Mouse (Mus musculus) midbrain, embryonic 15.5 days (tissue): Measurements from ENCODE around the gene Tmem160. TPM values are rescaled to one million over a fixed set of nuclear protein-coding genes. Genes with fewer than 3 reads are reported as not detected.

Source experiments
- ATAC-seq: fragments of 200-750 bp; cut with Nextera tagmentation; replicated peaks from 2 replicates; pipeline ENCODE4 v1.8.0; 2017; ENCODE audit warnings: moderate TSS enrichment
- H3K27ac ChIP-seq: fragments of 300-500 bp; sonication (generic); 2 replicates; pipeline ENCODE4 v1.5.1; 2015; ENCODE audit warnings: mild to moderate bottlenecking, inconsistent platforms
- H3K27me3 ChIP-seq: fragments of 300-500 bp; sonication (generic); replicated peaks from 2 replicates; pipeline ENCODE4 v1.6.1; 2015; ENCODE audit warnings: inconsistent platforms
- H3K36me3 ChIP-seq: fragments of 300-500 bp; sonication (generic); replicated peaks from 2 replicates; pipeline ENCODE4 v1.6.1; 2015; ENCODE audit warnings: inconsistent platforms
- H3K4me1 ChIP-seq: fragments of 300-500 bp; sonication (generic); 2 replicates; pipeline ENCODE4 v1.6.1; 2015; ENCODE audit warnings: inconsistent platforms
- H3K4me2 ChIP-seq: fragments of 300-500 bp; sonication (generic); 2 replicates; pipeline ENCODE4 v1.6.1; 2015; ENCODE audit warnings: inconsistent platforms, mild to moderate bottlenecking, moderate library complexity
- H3K4me3 ChIP-seq: fragments of 300-500 bp; sonication (generic); 2 replicates; pipeline ENCODE4 v1.5.1; 2015; ENCODE audit warnings: mild to moderate bottlenecking, inconsistent platforms
- H3K9ac ChIP-seq: fragments of 300-500 bp; sonication (generic); 2 replicates; pipeline ENCODE4 v1.6.1; 2015; ENCODE audit warnings: mild to moderate bottlenecking, inconsistent platforms
- H3K9me3 ChIP-seq: fragments of 300-500 bp; sonication (generic); 2 replicates; pipeline ENCODE4 v1.6.1; 2016; ENCODE audit warnings: inconsistent platforms
- WGBS: fragments of 180-500 bp; shearing (Covaris S2); methylation state at CpG from one replicate; pipeline ENCODE4 v1.1.7; 2015; ENCODE audit warnings: mixed read lengths; 5-methylcytosine and 5-hydroxymethylcytosine counted together
- polyA plus RNA-seq: library from polyadenylated mRNA; unstranded; fragments of >200 nt; fragmentation: Nextera tagmentation; extraction: Ambion mirVana; gene quantifications from 2 replicates; pipeline ENCODE4 v1.2.1, GENCODE M21; 2015

The Tmem160 gene
- polyA plus RNA-seq, 1 experiment from 2014 or later = 63.6 TPM

DNA sequence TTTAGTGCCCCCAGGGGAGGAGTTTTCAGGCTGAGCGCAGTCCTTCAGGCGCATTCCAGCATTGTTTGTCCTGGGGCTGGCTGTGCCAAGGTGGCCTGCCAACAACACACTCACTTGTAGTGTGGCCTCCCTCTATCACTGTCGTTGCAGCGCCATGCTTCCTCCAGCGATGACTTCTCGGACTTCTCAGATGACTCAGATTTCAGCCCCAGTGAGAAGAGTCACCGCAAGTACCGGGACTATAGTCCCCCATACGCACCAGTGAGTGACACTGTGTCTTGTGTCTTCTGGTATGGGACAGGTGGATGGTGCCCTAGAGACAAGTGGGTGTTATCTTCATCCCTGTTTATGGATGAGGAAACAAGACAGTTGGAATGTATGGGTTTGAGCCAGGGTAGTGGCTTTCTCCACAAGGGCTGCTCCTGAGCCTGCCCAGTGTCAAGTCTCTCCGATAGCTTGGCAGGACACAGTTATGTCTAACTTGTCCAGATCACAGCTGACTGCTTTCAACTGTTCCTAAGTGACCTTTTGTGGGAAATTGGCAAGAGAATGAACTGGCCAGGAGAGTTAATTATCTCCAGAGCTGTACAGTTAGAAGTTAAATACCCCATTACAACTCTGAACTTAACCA is 35.3 kb upstream of the Tmem160 start:
- Histone ChIP-seq H3K27ac (no peak overlapping the region), H3K27me3 (no peaks in the 10 kb centered on the region), H3K9me3 (no peaks in the 10 kb centered on the region), H3K4me3 (no peak overlapping the region), H3K9ac (no peak overlapping the region), H3K36me3 (peaks cover 44% of the 10 kb centered on the region), H3K4me1 (peaks cover 13% of the 10 kb centered on the region), H3K4me2 (no peak overlapping the region)
- no peak for ATAC-seq
- WGBS = 94% methylated on average over 10 of the region's 10 CpGs

DNA sequence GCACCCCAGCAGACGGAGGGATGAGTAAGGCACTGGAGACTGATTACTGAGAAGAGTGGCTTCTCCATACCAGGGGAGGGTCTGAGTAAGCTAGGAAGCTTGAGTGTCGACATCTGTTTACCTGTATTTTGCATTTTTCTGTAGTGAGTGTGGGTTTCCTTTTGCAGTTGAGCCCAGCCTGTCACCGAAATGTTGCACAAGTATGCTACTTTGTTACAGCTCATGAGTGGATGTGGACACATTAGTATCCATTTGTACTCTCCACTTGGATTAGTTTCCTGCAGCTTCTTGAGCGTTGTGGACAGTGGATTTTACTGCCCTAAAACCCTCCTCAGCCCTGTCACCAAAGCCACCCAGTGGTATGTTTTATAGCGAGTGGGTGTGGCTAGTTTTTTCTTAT is 33.9 kb upstream of the Tmem160 start:
- 88% methylated on average over 5 of the region's 5 CpGs for WGBS
- Histone ChIP-seq H3K4me1 (no peaks in the 10 kb centered on the region), H3K9ac (no peak overlapping the region), H3K4me2 (no peak overlapping the region), H3K36me3 (peaks cover 50% of the 10 kb centered on the region), H3K4me3 (no peak overlapping the region), H3K27me3 (no peaks in the 10 kb centered on the region), H3K9me3 (no peaks in the 10 kb centered on the region), H3K27ac (no peak overlapping the region)
- ATAC-seq = no peak

GRCm38 (mm10) chr7:16420493-16421118 is 32.0 kb upstream of the Tmem160 start:
- Histone ChIP-seq H3K9ac (no peak overlapping the region), H3K27ac (no peak overlapping the region), H3K36me3 (peaks cover 69% of the 10 kb centered on the region), H3K4me2 (no peak overlapping the region), H3K4me1 (no peaks in the 10 kb centered on the region), H3K4me3 (no peak overlapping the region), H3K9me3 (no peaks in the 10 kb centered on the region), H3K27me3 (no peaks in the 10 kb centered on the region)
- no peak for ATAC-seq
- WGBS = 92% methylated on average over 8 of the region's 8 CpGs

DNA sequence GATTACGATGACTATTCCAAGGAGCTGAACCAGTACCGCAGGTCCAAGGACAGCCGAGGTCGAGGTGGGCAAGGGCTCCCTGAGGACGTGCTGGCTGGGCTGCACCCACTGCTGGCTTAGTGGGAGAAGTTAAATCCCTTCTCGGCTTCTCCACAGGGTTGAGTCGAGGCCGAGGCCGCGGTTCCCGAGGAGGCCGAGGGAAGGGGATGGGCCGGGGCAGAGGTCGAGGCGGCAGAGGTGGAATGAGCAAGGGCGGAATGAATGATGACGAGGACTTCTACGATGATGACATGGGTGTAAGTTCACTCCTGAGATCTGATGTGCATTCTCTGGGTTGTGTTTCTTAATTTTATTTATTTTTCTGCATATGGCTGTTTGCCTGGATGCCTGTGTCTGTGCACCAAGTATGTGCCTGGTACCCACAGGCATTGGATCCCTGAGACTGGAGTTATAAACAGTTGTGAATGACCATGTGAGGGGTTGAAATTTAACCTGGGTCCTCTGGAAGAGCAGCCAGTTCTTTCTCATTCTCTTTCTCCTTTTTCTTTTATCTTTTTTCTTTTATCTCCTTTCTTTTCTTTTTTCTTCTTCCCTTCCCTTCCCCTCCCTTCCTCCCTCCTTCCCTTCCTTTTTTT is 30.2 kb upstream of the Tmem160 start:
- no peak overlapping the region for H3K9ac ChIP-seq
- 90% methylated on average over 18 of the region's 18 CpGs for WGBS
- no peak overlapping the region for H3K4me3 ChIP-seq
- no peak overlapping the region for H3K4me2 ChIP-seq
- H3K4me1 ChIP-seq = no peaks in the 10 kb centered on the region
- no peaks in the 10 kb centered on the region for H3K9me3 ChIP-seq
- no peaks in the 10 kb centered on the region for H3K27me3 ChIP-seq
- no peak for ATAC-seq
- peaks cover 75% of the 10 kb centered on the region for H3K36me3 ChIP-seq
- H3K27ac ChIP-seq = no peak overlapping the region

DNA sequence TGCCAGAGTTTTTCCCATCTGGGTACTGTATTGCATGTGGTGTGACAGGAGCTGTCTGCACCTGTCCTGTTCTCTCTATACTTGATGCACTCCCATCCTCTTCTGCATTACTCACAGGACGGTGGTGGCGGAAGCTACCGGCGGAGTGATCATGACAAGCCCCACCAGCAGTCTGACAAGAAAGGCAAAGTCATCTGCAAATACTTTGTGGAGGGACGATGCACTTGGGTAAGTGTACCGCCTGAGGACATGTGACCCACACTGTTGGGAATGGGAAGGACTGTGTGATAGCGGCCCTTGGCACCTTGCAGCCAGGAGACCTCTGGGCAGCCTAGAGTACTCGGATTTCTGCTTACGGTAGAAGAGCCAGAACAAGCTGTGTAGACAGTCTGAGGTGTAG is 28.8 kb upstream of the Tmem160 start:
- no peak for ATAC-seq
- Histone ChIP-seq H3K4me3 (no peak overlapping the region), H3K27ac (no peak overlapping the region), H3K27me3 (no peaks in the 10 kb centered on the region), H3K36me3 (peaks cover 67% of the 10 kb centered on the region), H3K4me2 (no peak overlapping the region), H3K9ac (no peak overlapping the region), H3K9me3 (no peaks in the 10 kb centered on the region), H3K4me1 (no peaks in the 10 kb centered on the region)
- WGBS = 95% methylated on average over 9 of the region's 9 CpGs

DNA sequence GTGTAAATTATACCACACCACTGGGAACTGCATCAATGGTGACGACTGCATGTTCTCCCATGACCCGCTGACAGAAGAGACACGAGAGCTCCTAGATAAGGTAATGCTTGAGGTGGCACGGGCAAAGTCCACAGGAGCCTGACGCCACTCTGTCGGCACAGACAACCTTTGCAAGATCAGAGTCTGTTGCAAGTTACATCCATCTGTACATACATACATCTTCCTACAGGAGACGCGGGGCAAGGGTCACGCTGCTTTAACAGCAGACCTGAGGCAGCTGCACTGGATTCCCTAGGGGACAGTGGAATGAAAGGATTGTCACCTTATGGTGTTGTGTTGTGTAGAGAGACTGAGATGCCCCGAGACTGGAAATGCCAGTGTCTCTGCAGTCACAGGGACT is 26.9 kb upstream of the Tmem160 start:
- Histone ChIP-seq H3K4me2 (no peak overlapping the region), H3K36me3 (peaks cover 75% of the 10 kb centered on the region), H3K27me3 (no peaks in the 10 kb centered on the region), H3K27ac (no peak overlapping the region), H3K9me3 (no peaks in the 10 kb centered on the region), H3K9ac (no peak overlapping the region), H3K4me3 (no peak overlapping the region), H3K4me1 (no peaks in the 10 kb centered on the region)
- ATAC-seq = 0 out of 2 replicates have a peak, but pooled peaks have one; percentile 27
- 92% methylated on average over 10 of the region's 10 CpGs for WGBS

GRCm38 (mm10) chr7:16426129-16426729 is 26.4 kb upstream of the Tmem160 start:
- Histone ChIP-seq H3K27ac (no peak overlapping the region), H3K4me3 (no peak overlapping the region), H3K9ac (no peak overlapping the region), H3K4me1 (no peaks in the 10 kb centered on the region), H3K9me3 (no peaks in the 10 kb centered on the region), H3K27me3 (no peaks in the 10 kb centered on the region), H3K4me2 (no peak overlapping the region), H3K36me3 (peaks cover 75% of the 10 kb centered on the region)
- WGBS = 55% methylated on average over 4 of the region's 4 CpGs
- ATAC-seq = 0 out of 2 replicates have a peak, but pooled peaks have one; percentile 45

GRCm38 (mm10) chr7:16433352-16433971 is 19.1 kb upstream of the Tmem160 start:
- no peak overlapping the region for H3K4me3 ChIP-seq
- no peak; the same call in 1 of the 2 replicates for ATAC-seq
- H3K4me1 ChIP-seq = no peaks in the 10 kb centered on the region
- no peak overlapping the region for H3K9ac ChIP-seq
- no peak overlapping the region for H3K27ac ChIP-seq
- H3K36me3 ChIP-seq = peaks cover 69% of the 10 kb centered on the region
- no peaks in the 10 kb centered on the region for H3K9me3 ChIP-seq
- WGBS = 92% methylated on average over 3 of the region's 3 CpGs
- H3K27me3 ChIP-seq = no peaks in the 10 kb centered on the region
- no peak overlapping the region for H3K4me2 ChIP-seq

DNA sequence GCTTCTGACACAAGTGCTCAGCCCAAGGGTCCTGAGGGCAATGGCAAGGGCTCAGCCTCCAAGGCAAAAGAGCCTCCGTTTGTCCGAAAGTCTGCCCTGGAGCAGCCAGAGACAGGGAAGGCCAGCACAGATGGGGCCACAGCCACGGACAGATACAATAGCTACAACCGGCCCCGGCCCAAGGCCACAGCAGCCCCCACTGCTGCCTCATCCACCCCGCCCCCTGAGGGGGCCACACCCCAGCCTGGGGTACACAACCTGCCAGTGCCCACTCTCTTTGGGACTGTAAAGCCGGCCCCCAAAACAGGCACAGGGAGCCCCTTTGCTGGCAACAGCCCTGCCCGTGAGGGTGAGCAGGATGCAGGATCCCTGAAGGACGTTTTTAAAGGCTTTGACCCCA is 17.5 kb upstream of the Tmem160 start:
- H3K36me3 ChIP-seq = peaks cover 56% of the 10 kb centered on the region
- 88% methylated on average over 9 of the region's 9 CpGs for WGBS

DNA sequence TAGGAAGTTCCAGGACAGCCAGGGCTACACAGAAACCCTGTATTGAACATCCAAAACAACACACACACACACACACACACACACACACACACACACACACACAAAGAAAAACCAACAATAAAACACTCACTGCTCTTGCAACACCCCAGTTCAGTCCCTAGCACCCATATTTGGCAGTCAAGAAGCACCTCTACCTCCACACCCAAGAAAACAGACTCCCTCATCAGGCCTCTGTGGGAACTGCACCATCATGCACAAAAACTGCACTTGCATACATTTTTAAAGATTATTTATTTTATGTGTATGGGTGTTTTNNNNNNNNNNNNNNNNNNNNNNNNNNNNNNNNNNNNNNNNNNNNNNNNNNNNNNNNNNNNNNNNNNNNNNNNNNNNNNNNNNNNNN is 11.3 kb upstream of the Tmem160 start:
- Histone ChIP-seq H3K4me1 (no peaks in the 10 kb centered on the region), H3K27me3 (no peaks in the 10 kb centered on the region), H3K27ac (no peak overlapping the region), H3K9ac (no peak overlapping the region), H3K4me3 (no peak overlapping the region), H3K4me2 (no peak overlapping the region), H3K9me3 (no peaks in the 10 kb centered on the region), H3K36me3 (peaks cover 4% of the 10 kb centered on the region; the same call in 1 of the 2 replicates)
- no peak for ATAC-seq

More for the DNA sequence above, 17.5 kb upstream of the Tmem160 start:
- no peaks in the 10 kb centered on the region for H3K27me3 ChIP-seq
- no peak overlapping the region for H3K9ac ChIP-seq
- no peak overlapping the region for H3K4me3 ChIP-seq
- ATAC-seq = no peak
- no peaks in the 10 kb centered on the region for H3K9me3 ChIP-seq
- H3K27ac ChIP-seq = no peak overlapping the region
- H3K4me2 ChIP-seq = no peak overlapping the region
- H3K4me1 ChIP-seq = no peaks in the 10 kb centered on the region

- no peak overlapping the region for H3K4me3 ChIP-seq
- ATAC-seq = no peak
- WGBS = 85% methylated on average over 6 of the region's 6 CpGs
- no peaks in the 10 kb centered on the region for H3K36me3 ChIP-seq
- no peaks in the 10 kb centered on the region for H3K9me3 ChIP-seq
- no peaks in the 10 kb centered on the region for H3K27me3 ChIP-seq
- H3K4me2 ChIP-seq = no peak overlapping the region
- H3K9ac ChIP-seq = no peak overlapping the region
- H3K27ac ChIP-seq = no peak overlapping the region
- peaks cover 11% of the 10 kb centered on the region for H3K4me1 ChIP-seq
Measured at GRCm38 (mm10) chr7:16451656-16452055, 923 bp upstream of the Tmem160 start.

DNA sequence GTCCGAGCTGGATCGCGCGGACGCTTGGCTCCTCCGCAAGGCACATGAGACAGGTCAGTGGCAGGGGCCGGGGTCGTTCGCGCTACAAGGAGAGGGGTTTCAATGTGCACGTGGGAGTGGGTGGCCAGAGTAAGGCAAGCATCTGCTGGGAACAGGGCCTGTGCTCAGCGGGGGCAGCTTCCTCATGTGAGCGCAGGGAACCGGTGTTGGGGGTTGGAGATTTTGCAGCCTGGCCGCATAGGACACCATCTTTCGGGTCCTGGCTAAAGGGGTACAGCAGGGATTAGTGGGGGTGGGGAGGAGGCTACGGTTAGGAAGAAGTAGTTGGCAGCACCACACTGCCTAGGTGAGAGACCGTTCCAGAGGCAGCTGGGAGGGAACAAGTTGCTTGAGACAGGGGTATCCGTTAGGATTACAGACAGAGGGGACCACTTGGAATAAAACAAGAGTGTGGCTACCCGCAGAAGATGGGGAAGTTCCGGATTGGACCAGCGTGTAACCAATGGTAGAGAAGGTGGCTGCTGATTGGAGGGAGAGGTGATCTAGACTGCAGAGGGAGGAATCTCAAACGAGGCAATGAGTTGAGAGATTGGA is 636 bp downstream of the Tmem160 start:
- H3K36me3 ChIP-seq = no peaks in the 10 kb centered on the region
- H3K27ac ChIP-seq = peak overlapping the region; percentile 76
- no peaks in the 10 kb centered on the region for H3K9me3 ChIP-seq
- peaks cover 11% of the 10 kb centered on the region for H3K4me1 ChIP-seq
- no peaks in the 10 kb centered on the region for H3K27me3 ChIP-seq
- H3K4me3 ChIP-seq = peak overlapping the region; percentile 86
- H3K4me2 ChIP-seq = peak overlapping the region; percentile 81
- peak; percentile 80 for ATAC-seq
- peak overlapping the region; percentile 56 for H3K9ac ChIP-seq
- WGBS = under 1% methylated on average over 23 of the region's 23 CpGs
